Mouse (Mus musculus): Measurements from ENCODE around the gene Ubxn11. TPM values are rescaled to one million over a fixed set of nuclear protein-coding genes. Genes with fewer than 3 reads are reported as not detected.

Ubxn11 gene
- polyA plus RNA-seq, 1 experiment from 2014 or later = 17.2 TPM

DNA sequence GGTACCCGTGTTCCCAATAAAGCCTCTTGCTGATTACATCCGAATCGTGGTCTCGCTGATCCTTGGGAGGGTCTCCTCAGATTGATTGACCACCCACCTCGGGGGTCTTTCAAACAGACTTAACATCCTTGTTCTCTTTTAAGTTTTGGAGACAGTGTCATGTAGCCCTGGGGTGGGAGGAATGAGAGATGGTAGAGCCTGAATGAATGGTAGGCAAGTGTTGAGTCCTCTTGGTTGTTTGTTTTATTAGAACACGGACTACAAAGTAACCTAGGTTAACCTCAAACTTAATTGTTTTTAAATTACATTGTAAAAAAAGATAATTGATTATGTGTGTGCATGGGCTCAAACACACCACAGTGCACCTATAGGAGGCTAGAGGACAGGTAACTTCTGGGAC, 62.2 kb downstream of the Ubxn11 start:
- H3K4me2 ChIP-seq = no peak overlapping the region
- no peaks in the 10 kb centered on the region for H3K36me3 ChIP-seq (replicated peaks)
- H3K4me1 ChIP-seq = no peaks in the 10 kb centered on the region
- no peak overlapping the region for H3K9ac ChIP-seq
- no peak for ATAC-seq (replicated peaks)
- 92% methylated on average over 5 of the region's 6 CpGs for WGBS
- no peaks in the 10 kb centered on the region for H3K27me3 ChIP-seq (replicated peaks)
- no peak overlapping the region for H3K4me3 ChIP-seq
- no peak overlapping the region for H3K27ac ChIP-seq
- no peaks in the 10 kb centered on the region for H3K9me3 ChIP-seq

DNA sequence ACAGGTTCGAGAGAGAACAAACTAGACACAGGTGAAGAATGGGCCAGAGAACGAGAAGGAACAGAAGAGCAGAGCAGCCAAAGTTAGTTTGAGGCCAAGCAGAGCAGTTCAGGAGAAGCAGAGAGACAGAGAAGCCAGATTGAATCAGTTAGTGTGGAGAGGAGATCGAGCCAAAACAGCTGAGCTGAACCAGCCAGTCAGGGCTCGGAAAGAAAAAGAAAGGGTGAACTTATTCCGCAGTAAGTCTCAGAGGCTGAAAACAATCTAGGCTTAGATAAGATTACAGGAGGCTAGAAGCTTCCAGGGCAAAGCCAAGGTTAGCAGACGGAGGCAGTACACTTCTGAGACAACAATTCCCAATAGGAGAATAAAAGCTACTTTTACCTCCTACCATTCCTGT, 62.7 kb downstream of the Ubxn11 start:
- Histone ChIP-seq H3K9ac (no peak overlapping the region), H3K27ac (no peak overlapping the region)
- 86% methylated on average over 6 of the region's 6 CpGs for WGBS

DNA sequence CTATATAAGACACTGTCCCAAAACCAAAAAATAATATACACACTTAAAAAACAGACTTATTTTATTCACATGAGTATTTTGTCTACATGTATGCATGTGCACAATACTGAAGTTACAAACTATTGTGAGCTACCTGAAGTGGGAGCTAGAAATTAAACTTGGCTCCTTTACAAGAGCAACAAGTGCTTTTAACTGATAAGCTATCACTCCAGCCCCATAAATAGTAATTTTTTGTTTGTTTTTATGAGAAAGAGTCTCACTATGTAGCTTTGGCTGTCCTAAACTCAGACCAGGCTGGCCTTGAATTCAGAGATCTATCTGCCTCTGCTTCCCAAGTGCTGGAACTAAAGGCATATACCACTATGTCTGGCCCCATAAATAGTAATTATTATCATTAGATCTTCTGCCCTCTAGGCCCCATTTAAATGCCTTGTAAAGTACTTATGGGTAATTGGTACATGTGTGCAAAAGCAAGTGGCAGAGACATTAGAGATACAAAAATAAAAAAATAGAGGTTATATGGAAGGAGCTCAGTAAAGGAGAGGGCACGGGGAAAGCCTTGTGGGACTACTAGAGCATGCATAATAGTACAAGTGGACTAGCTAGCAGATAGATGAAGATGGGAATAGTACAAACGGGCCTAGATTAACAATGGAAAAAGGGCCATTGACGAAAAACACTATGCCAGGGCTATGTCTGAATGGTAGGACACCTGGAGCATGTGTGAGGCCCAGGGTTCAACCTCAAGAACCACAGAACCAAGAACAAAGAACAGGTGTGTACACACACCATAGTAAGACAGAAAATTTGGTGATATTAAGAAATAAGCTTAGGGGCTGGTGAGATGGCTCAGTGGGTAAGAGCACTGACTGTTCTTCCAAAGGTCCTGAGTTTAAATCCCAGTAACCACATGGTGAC, 63.4 kb downstream of the Ubxn11 start:
- no peak overlapping the region for H3K9ac ChIP-seq
- no peaks in the 10 kb centered on the region for H3K4me1 ChIP-seq
- H3K36me3 ChIP-seq (replicated peaks) = no peaks in the 10 kb centered on the region
- no peaks in the 10 kb centered on the region for H3K27me3 ChIP-seq (replicated peaks)
- WGBS = 93% methylated on average over 3 of the region's 3 CpGs
- H3K4me2 ChIP-seq = no peak overlapping the region
- no peaks in the 10 kb centered on the region for H3K9me3 ChIP-seq
- no peak overlapping the region for H3K27ac ChIP-seq
- H3K4me3 ChIP-seq = no peak overlapping the region
- ATAC-seq (replicated peaks) = no peak

More for the DNA sequence above, 62.7 kb downstream of the Ubxn11 start:
- no peaks in the 10 kb centered on the region for H3K27me3 ChIP-seq (replicated peaks)
- H3K9me3 ChIP-seq = no peaks in the 10 kb centered on the region
- no peaks in the 10 kb centered on the region for H3K36me3 ChIP-seq (replicated peaks)
- no peak for ATAC-seq (replicated peaks)
- H3K4me3 ChIP-seq = no peak overlapping the region
- H3K4me1 ChIP-seq = no peaks in the 10 kb centered on the region
- H3K4me2 ChIP-seq = no peak overlapping the region

DNA sequence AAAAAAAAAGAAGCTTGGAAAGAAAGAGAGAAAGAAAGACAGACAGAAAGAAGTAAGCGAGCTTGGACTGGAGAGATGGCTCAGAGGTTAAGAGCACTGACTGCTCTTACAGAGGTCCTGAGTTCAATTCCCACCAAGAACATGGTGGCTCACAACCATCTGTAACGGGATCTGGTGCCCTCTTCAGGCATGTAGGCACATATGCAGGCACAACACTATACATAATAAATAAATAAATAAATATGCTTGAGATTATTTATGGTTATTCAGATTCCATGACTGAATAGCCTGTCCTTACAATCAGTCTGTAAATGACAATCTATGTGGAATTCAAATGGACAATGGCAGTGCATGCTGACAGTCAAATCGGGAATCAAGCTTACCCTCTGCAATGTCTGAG, 64.5 kb downstream of the Ubxn11 start:
- Histone ChIP-seq H3K4me2 (no peak overlapping the region), H3K4me1 (no peaks in the 10 kb centered on the region), H3K9ac (no peak overlapping the region), H3K27ac (no peak overlapping the region), H3K9me3 (no peaks in the 10 kb centered on the region), H3K4me3 (no peak overlapping the region), H3K27me3 (replicated peaks) (no peaks in the 10 kb centered on the region), H3K36me3 (replicated peaks) (no peaks in the 10 kb centered on the region)
- no peak for ATAC-seq (replicated peaks)
- 93% methylated on average over 3 of the region's 3 CpGs for whole genome bisulfite sequencing

DNA sequence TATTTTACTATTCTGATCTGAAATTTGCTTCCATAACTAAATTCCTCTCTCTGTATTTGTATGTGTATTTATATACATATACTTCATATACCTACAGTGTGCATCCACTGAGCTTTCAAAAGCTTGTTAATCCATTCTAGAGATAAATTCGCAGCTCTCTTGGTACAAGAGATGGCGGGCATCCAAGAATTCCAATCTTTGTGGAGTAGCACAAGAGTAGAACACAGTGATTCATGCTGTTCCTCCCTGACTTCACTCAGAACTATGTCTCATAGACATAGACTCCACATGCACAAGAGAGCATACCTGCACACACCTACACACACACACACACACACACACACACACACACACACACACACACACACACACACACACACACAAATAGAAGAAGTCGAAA, 70.0 kb downstream of the Ubxn11 start:
- 82% methylated on average over 3 of the region's 3 CpGs for WGBS
- Histone ChIP-seq H3K9me3 (no peaks in the 10 kb centered on the region), H3K9ac (no peak overlapping the region), H3K4me1 (no peaks in the 10 kb centered on the region), H3K27me3 (replicated peaks) (no peaks in the 10 kb centered on the region), H3K36me3 (replicated peaks) (no peaks in the 10 kb centered on the region), H3K4me2 (no peak overlapping the region), H3K4me3 (no peak overlapping the region), H3K27ac (no peak overlapping the region)
- no peak for ATAC-seq (replicated peaks)

Other genes starting within 250 kb of the Ubxn11 start
- gene Rps6ka1, start 214.8 kb upstream of the Ubxn11 start, polyA plus RNA-seq (2015; fragmentation: Nextera tagmentation; extraction: Ambion mirVana) = 23.8 and 24.1 TPM in 2 replicates
- gene Hmgn2, start 133.9 kb upstream of the Ubxn11 start, polyA plus RNA-seq (2015; fragmentation: Nextera tagmentation; extraction: Ambion mirVana) = 876 and 917 TPM in 2 replicates
- 45.9 and 48.2 TPM in 2 replicates for gene Dhdds, start 101.7 kb upstream of the Ubxn11 start, polyA plus RNA-seq (2015; fragmentation: Nextera tagmentation; extraction: Ambion mirVana)
- gene Lin28a, start 83.7 kb upstream of the Ubxn11 start, polyA plus RNA-seq (2015; fragmentation: Nextera tagmentation; extraction: Ambion mirVana) = 0.27 and 0.64 TPM in 2 replicates
- gene Zfp683, start 48.7 kb upstream of the Ubxn11 start, polyA plus RNA-seq (2015; fragmentation: Nextera tagmentation; extraction: Ambion mirVana) = not detected in 2 replicates
- 2.4 and 4.2 TPM in 2 replicates for gene Crybg2, start 41.8 kb upstream of the Ubxn11 start, polyA plus RNA-seq (2015; fragmentation: Nextera tagmentation; extraction: Ambion mirVana)
- gene Cd52, start 7.5 kb upstream of the Ubxn11 start, polyA plus RNA-seq (2015; fragmentation: Nextera tagmentation; extraction: Ambion mirVana) = 2.1 and 2.8 TPM in 2 replicates
- 386 and 393 TPM in 2 replicates for gene Sh3bgrl3, start 26.2 kb downstream of the Ubxn11 start, polyA plus RNA-seq (2015; fragmentation: Nextera tagmentation; extraction: Ambion mirVana)
- gene Cep85, start 84.5 kb downstream of the Ubxn11 start, polyA plus RNA-seq (2015; fragmentation: Nextera tagmentation; extraction: Ambion mirVana) = 18.7 and 19.2 TPM in 2 replicates
- gene Gm7534, start 100.4 kb downstream of the Ubxn11 start, polyA plus RNA-seq (2015; fragmentation: Nextera tagmentation; extraction: Ambion mirVana) = not detected in 2 replicates
- not detected in 2 replicates for gene Catsper4, start 124.8 kb downstream of the Ubxn11 start, polyA plus RNA-seq (2015; fragmentation: Nextera tagmentation; extraction: Ambion mirVana)
- gene Cnksr1, start 135.8 kb downstream of the Ubxn11 start, polyA plus RNA-seq (2015; fragmentation: Nextera tagmentation; extraction: Ambion mirVana) = 0.42 TPM in 1 of 2 replicates, not detected in the other
- gene E130218I03Rik, start 141.1 kb downstream of the Ubxn11 start, polyA plus RNA-seq (2015; fragmentation: Nextera tagmentation; extraction: Ambion mirVana) = 0.19 and 0.30 TPM in 2 replicates
- gene Zfp593, start 143.0 kb downstream of the Ubxn11 start, polyA plus RNA-seq (2015; fragmentation: Nextera tagmentation; extraction: Ambion mirVana) = 13.0 and 15.3 TPM in 2 replicates
- not detected in 2 replicates for gene Gm30191, start 144.4 kb downstream of the Ubxn11 start, polyA plus RNA-seq (2015; fragmentation: Nextera tagmentation; extraction: Ambion mirVana)
- gene Grrp1, start 151.5 kb downstream of the Ubxn11 start, polyA plus RNA-seq (2015; fragmentation: Nextera tagmentation; extraction: Ambion mirVana) = 13.6 and 14.4 TPM in 2 replicates
- 42.2 and 44.7 TPM in 2 replicates for gene Pdik1l, start 185.3 kb downstream of the Ubxn11 start, polyA plus RNA-seq (2015; fragmentation: Nextera tagmentation; extraction: Ambion mirVana)
- 0.40 and 0.91 TPM in 2 replicates for gene Trim63, start 212.6 kb downstream of the Ubxn11 start, polyA plus RNA-seq (2015; fragmentation: Nextera tagmentation; extraction: Ambion mirVana)
- 0.22 and 0.23 TPM in 2 replicates for gene Slc30a2, start 240.6 kb downstream of the Ubxn11 start, polyA plus RNA-seq (2015; fragmentation: Nextera tagmentation; extraction: Ambion mirVana)

Data from midbrain, embryonic 15.5 days (tissue).